Mouse (Mus musculus) monocyte, adult 2 months (primary cell): ENCODE data around the gene Amfr.

Experiments used
- DNase-seq, 2 experiments: peaks; one replicate each; pipeline ENCODE4 v3.0.0; 2022; ENCODE audit warnings: low spot score in 2 of 2, low read depth in 1 of 2

Gene Amfr

GRCm38 (mm10) chr8:93938193-93938592, 74.4 kb downstream of the Amfr start:
- DNase-seq: no peak

- no peak for DNase-seq
These were observed 79.4 kb downstream of the Amfr start for GRCm38 (mm10) chr8:93933288-93933687.

GRCm38 (mm10) chr8:93932873-93933272, 79.8 kb downstream of the Amfr start:
- peak in 1 of 2 experiments; percentile 41 for DNase-seq

- DNase-seq: no peak
These were observed 81.3 kb downstream of the Amfr start for GRCm38 (mm10) chr8:93931336-93931735.

- no peak for DNase-seq
These were observed 83.4 kb downstream of the Amfr start for GRCm38 (mm10) chr8:93929233-93929632.

- DNase-seq: no peak
These were observed 87.1 kb downstream of the Amfr start for GRCm38 (mm10) chr8:93925513-93925912.

- no peak for DNase-seq
These were observed 88.7 kb downstream of the Amfr start for GRCm38 (mm10) chr8:93923897-93924334.
